Mouse (Mus musculus): ENCODE measurements at regions not wholly inside any gene's neighbourhood (a gene's known extent, or its start where the extent isn't known, plus 50 kb on each side); places are given as distances from the start of the nearest gene placed in this dataset.

DNA sequence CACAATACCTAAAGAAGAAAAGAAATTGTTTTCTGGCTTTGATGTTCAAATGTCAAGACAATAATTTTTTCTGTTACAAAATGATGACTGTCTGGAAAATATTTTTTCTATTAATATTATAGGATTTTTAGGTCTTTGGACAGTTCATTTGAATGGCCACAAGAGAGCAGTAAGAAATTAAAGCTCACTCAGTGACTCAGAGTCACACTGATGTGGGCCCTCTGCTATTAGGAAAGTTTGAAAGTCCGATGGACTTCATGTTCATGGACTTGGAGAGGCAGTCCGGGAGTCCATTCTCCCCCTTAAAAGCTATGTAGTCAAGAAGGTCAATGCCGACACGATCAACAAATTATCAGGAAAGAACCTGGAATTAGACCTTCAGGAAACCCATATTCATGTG lies 657.0 kb downstream of the Mecom start:
- DNase-seq: no peak

DNA sequence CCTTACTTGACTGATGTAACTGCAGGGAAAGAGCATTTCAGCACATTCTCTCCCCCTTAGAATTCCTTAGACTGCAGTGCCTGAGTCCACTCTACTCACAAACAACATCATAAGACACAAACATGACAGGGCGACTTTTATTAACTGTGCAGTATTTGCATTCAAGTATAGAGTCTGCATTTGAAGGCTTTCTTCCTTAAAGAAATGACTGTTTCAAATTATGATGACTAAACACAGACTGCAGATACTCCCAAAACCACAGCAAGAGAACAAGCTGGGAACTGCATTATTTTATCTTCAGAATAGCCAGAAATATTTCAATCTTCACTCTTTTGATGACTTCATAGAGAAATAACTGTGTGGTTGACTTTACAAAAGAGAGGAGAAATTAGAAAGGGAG lies 657.5 kb downstream of the Mecom start:
- no peak for DNase-seq

DNA sequence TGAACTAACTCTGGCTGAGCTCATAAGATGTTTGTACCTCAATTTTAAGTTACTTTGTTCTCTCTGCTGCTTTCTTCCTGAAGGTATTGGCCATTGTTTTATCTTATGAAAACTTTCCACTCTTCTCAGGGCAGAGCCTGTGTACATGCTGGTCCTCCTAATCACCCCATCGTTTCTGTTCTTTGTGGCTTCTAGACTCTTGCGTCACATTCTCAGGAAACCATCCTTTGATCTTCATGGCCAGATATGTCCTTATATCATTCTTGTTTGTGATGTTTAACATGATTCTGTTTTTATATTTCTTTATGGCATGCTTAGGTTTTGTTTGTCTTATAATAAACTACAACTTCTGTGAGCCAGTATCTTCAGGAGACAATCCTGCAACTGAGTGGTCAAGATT lies 658.2 kb downstream of the Mecom start:
- no peak for DNase-seq

DNA sequence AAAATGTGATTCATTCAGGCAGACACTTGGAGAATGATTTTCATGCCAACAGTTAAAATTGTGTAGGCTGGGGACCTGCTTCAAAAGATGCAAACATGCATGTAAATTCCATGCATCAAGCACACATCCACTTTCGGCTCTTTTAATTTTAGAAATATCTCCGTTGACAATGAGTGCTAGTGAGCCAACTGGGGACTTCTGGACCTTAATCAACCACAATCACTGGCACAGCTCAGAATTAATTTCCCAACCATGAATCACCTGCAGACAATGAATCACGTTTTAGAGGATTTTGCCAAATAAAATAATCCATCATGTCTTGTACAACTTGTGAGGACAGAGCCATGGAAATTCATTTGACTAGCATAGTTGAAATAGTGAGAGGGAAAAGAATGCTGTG lies 667.8 kb downstream of the Mecom start:
- DNase-seq: no peak

DNA sequence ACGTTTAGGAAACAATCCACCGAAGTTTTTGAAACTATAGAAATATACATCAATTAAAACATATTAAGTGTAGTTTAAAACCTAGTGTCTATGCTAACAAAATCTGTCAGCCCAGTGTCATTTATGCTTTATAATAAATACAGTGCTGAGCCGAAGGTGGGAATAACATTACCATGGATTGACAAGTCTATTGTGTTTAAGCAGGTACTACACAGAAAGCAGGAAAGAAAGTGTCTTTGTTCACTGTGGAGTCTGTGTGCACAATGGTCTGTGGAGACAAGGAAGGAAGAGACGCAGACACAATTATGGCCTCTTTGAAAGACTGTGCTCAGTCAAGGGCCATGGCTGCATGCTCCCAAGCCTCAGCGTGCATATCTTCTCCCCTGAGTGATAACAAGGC lies 672.0 kb downstream of the Mecom start:
- DNase-seq: no peak

DNA sequence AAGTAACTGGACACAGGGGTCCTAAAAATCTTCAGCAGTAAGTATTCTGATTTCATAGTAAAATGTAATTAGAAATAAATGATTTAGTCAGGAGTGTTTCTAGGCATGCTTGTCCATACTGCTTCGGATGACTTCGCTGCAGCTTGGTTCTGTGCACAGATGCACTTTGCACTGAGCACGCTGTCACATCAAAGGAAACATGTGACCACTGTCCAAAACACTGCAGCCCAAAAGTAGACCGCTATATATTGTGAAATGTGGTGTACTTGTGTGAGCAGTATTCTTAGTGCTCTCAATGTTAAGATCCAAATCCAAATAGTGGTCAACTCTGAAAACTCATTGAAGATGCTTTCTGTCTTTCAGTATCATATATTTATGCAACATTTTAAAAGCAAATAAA lies 685.4 kb downstream of the Mecom start:
- DNase-seq: no peak

DNA sequence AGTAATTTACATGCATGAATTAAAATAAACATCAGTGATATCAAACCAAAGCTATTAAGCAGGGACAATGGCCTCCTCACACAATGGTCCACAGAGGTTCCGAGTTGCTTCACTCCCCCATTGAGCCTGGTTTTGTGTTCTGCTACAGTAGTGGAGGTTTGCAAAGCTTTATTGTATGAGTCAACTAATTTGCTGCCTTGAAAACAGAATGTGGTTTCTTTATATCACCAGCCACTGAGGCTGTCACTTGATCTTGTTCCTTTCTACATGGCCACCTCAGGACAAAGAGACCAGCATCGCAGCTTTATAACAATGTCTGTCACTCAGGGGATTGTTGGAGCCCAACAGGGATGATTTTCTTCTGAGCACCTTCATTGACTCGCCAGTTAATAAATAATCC lies 695.3 kb downstream of the Mecom start:
- no peak for DNase-seq

DNA sequence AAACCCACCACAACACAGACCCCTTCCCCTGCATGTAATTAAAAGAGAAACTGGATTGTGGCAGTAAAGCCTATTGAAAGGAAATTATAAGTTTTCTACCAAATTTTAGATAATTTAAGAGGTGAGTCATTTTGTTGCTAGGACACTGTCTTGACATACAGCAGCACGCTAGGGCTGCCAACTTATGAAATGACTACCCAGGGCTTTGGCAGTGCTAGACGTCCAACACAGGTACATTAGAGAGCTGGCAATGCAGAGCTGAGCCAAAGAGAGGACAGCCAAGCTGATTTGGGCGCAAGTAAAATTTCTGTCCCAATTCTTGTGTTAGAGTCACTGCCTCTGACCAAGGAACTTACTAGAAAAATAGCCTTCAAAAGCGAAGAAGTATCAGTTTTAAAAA lies 712.4 kb downstream of the Mecom start:
- no peak for DNase-seq

DNA sequence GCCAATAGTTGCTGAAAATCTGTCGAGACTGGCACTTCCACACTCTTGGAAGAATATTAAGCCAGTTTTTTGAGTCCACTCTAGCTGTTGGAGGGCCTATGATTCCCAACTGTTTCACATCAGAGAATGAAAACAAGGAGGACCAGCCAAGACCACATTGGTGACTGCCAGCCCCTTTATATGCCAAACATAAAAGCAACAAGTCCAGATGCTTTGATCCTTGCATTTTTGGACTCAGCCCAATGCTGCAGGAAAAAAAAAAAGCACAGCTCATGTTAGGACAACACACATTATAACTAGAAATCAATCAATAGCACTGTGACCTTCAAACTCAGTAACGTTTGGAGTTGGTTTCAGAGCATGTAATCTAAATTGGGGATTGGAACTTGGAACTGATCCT lies 712.9 kb downstream of the Mecom start:
- no peak for DNase-seq

DNA sequence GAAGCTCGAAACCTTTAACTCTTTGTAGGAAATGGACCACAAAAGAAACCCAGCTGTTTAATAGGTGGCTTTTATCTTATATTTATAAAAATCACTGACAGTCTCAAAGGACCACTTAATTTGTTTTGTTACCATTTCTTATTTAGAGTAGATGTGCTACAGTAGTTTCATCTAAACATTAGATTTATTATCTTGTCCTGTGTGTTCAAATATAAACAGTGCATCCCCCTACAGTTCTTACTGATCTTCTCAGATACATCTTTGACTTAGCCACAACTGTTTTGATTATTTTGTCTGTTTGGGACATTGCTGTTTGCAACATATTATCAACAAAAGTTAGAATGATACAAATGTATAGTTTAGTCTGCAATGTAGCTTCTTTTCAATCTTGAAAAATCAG lies 716.5 kb downstream of the Mecom start:
- DNase-seq: no peak

DNA sequence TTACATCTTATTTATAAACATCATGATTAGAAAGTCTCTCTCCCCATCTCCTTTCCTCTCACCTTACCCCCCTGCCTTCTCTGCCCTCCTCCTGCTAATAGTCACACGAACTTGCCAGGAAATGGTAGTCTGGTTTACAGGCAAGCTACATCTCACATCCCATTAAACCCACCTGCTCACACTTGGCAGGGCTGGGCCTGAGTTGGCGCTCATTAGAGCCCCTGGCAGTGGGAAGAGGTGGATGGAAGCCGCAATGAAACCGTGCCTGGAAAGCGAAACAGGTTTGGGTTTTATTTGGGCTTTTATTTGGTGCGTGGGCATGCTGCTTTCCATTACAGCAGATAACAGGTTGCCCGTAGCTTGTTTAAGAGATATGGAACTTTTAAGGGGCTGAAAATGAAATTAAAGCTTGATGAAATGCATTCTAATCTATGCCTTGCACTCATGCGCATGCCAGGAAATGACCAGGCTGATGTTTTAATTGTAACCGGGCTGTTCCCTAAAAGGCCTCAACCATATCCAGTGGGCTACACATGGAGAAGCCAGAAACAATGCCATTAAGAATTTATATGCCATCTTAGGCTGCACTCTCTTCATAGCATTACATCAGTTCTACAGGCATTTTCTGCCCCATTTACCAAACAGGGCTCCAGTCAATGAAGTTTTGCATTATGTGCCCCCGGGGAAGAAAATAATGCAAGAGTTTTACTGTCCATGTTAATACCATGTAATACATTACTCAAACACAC lies 725.0 kb downstream of the Mecom start:
- no peak for DNase-seq

DNA sequence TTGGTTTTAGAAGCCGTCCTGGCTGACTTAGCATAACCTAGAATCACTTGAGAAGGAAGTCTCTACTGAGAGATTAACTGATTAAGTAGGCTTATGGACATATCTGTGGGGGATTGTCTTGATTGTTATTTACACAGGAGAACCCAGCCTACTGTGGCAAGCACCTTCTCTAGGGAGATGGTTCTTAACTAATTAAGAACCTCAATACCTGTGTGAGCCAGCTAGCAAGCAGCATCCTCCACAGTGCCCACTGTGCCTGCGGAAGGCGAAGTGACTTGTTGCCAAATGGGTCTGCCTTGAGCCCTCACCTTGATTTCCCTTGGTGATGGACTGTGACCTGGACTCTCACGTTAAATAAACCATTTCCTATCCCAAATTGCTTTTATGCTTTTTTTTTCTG lies 730.8 kb downstream of the Mecom start:
- no peak for DNase-seq

DNA sequence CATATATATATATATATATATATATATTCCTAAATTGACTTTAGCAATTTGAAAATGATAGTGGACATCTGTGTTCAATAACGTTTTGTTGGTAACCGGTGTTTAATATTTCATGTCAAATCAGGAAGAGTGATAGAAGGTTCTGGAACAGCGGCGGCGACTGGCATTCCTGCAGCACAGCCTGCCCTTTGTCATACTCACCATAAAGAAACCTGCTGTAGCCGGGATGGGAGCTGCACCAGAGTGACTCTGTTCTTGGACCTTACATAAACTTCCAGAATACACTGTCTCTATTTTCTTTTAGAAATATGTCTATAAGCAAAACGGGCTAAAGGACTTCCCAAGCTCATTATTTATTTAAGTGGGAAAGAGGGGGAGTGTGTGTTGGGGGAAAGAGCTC lies 731.5 kb downstream of the Egfem1 start:
- no peak for DNase-seq

DNA sequence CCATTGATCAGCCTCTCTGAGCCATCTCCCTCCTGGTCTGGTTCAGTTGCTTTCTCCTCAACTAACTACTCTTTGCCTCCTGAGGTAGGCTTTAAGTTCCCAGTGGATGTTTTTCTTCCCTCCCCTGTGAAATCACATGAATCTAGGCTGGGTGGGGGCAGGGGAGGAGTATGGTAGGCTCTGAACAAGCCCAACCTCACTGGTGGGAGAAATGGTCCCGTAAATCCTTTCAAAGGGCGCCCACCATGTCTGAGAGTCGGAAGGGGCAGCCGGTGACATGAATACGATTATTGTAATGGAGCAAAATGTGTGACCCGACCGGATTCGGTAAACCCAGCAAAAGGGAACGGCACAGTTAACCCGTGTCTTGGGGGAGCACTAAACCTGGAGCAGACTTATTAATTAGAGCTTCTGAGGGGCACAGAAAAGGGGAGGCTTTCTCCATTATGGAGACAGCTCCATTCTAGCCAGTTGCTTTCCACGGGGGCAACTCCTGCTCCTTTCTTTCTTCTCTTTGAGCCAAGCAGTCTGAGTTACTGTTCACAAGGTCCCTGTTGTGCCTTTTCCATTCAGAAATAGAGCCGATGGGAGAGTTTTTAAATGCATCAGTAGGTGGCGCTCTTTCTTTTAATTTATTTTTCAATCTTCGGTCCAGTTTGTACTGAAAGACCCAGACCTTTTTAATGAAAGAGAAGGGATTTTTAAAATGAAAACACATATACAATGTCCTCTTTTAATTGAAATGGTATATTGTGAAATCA lies 730.8 kb downstream of the Egfem1 start:
- no peak for DNase-seq

DNA sequence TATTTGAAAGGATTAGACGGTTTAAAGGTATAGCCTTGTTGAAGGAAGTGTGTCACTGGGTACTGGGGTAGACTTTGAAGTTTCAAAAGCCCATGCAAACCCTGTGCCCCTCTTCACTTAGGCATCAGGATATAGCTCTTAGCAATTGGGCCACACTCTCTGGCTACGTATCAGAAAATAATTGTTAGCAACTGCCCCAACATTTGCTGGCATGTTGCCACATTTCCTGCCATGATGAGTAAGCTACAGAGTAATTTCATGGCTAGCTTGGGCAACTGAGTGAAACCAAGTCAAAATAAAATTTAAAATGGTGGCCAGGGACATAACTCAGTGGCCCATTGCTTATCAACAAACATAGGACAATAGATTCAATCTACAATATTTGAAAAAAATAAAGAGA lies 724.2 kb downstream of the Egfem1 start:
- DNase-seq: no peak

DNA sequence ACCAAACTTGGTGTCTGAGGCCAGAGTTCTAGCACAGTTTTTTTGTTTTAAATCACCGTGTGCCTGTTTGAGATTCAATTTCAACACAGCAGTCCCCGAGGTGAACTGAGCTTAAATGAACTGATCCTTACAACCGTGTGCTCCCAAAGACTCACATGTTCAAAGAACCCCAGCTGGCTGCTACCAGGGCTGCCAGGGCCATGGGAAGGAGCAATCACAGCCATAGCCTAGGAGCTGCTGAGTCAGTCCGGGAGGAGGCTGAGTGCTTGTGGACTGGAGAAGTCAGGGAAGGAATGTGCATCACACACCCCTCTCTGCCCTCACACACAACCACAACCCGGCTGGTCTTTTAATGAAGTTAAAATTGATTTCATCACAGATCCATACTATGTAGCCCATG lies 721.6 kb downstream of the Egfem1 start:
- no peak for DNase-seq

DNA sequence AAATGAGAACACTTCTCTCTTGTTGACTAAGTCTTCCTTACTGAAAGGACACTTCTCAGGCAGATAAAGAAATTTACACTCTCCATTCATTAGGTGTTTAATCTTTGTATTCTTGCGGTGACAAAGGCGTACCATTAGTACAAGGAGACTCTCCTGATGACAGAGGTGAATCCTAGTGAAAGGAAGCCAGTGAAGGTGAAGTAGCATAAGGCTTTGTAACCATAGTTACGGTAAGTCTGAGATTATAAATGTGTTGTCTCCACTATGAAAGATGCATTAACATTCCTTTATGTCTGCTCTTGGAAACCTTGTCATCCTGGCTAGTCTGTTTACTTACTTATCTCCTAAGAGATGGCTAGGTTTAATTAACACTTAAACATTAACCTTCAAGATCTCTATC lies 719.3 kb downstream of the Egfem1 start:
- no peak for DNase-seq

DNA sequence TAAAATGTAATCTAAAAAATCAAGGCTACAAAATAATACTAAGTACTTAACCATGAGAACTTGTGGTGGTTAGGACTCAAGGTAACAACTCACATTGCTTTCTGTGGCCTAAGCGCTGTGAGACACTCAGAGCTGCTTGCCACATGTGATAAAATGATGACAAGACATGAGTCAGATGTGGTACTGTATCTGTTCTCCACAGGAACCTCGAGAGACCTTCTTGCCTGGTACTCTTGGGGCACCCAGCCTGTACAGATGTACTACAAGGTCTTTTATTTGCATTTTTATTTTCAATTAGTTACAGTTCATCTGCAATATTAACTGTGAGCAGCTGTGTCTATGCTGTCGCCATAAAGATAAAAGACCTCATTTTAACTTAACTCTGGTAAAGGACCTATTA lies 692.5 kb downstream of the Egfem1 start:
- DNase-seq: no peak

DNA sequence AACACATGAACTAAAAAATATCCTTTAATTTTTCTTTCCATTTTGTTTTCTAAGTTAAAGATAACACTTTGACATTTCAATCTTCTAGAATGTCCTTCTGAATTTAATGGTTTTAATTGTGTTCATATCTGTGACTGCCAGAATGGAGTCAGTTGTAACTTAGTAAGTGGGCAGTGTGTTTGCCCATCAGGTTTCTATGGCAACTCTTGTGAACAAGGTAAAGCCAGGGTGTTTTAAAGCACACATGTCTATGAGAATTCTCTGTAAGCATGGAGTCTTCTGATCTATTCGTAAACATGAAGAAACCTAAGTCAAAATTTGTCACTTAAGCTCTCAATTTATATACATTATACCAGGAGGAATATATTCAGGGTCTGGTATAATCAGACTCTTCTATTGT lies 689.4 kb downstream of the Egfem1 start:
- DNase-seq: no peak

DNA sequence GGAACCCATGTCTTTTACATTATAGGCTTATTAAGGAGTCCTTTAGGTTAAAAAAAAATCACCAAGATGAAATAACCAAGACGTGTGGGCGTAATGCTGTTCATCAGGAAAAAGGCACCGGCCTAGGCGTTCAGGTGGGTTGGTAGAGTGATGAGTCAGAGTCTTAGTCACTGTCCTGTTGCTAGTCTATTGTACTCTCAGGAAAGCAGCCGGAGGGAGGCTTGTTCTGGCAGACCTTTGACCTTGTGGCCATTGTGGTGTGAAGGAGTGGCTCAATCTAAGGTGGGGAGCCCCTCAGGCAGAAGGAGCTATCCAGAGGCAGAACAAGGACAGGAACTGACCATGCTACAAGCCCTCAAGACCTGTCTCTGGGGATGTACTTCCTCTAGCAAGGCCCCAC lies 686.8 kb downstream of the Egfem1 start:
- DNase-seq: no peak

DNA sequence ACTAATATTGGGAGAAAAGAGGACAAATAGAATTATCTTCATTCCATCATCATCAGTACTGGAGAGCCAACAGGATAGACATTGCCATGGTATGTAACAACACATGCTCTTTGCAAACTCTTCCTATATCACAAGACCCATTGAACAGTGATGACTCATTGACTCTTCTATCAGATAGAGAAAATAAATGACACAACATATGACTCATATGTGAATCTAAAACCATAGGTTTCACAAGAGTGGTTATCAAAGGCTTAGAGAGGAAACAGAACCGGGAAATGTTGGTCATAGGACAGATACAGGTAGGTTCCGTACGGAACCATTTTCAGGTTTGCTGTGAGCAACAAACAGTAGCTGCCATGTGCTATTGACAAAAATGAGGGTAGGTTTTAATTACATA lies 682.2 kb downstream of the Egfem1 start:
- no peak for DNase-seq

DNA sequence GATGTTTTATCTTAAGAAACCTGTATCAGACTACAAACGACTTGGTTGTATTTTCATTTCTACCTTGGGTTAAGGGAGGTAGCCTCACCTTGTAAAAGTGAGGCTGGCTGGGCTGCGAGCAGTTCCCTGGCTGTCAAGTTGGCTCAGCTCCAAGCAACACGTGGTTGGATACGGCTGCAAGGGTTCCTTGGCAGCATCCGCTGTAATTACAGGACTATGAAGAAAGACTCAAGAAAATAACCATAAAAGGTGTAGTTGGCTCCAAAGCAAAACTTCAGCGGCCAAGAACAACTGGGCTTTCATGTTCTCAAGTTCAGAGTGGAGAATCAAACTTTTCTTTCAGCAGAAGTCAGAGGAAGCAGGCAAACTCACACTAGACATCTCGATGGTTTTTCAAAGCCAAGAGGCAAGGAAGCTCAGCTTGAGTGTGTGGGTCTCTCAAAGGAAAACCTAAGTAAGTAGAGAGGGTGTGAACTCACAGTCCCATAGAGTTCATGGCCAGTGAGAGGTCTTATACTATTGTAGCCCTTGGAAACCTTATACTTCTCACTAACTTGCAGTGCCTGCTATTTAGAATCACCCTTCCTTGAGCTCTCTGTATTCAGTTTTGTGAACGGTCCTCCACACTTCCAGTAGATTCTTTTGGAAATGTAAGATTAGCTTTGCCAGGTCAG lies 676.1 kb downstream of the Egfem1 start:
- DNase-seq: peak; percentile 7
